Mouse (Mus musculus) brown adipose tissue, adult 24 weeks (tissue): Measurements from ENCODE around the gene Pdcd1lg2. TPM values are rescaled to one million over a fixed set of nuclear protein-coding genes. Genes with fewer than 3 reads are reported as not detected.

Experiments
- H3K27ac ChIP-seq: fragments of 200-500 bp; replicated peaks from 2 replicates; pipeline ENCODE4 v1.5.1; 2012; ENCODE audit warnings: low read depth, mild to moderate bottlenecking, low read length
- H3K4me1 ChIP-seq: fragments of 200-500 bp; 2 replicates; pipeline ENCODE4 v1.6.1; 2012; ENCODE audit warnings: low read length, mixed read lengths; ENCODE audit not compliant: control insufficient read depth, insufficient read depth, insufficient read length
- H3K4me3 ChIP-seq: fragments of 200-500 bp; 2 replicates; pipeline ENCODE4 v1.5.1; 2012; ENCODE audit warnings: low read depth, mild to moderate bottlenecking, low read length, moderate library complexity; ENCODE audit not compliant: insufficient read depth
- polyA plus RNA-seq: library from polyadenylated mRNA; stranded (reverse); fragments of >200 nt; gene quantifications from 2 replicates; pipeline ENCODE4 v1.2.4, GENCODE M21; 2012; ENCODE audit not compliant: missing spikeins, insufficient read depth, insufficient read length

Pdcd1lg2 gene
- polyA plus RNA-seq, 1 experiment: not detected

DNA sequence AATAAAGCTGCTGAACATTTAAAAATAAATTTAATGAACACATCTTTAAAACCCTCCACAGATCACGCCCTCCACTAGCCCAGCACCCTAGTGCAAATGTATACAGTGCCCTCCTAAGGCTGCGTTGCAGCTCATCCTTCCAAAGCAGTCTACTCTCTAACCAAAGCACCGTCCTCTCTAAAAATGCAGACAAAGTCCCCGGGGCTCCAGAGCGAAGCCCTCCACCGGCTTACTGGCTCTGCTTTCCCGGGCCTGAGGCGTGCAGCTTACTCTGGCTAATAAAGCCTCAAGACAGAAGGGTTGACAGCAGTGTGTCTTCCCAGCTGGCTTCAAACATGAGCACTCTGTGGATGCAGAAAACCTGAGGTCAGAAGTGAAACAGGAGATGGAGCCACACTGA lies 9.7 kb downstream of the Pdcd1lg2 start:
- H3K4me1 ChIP-seq: peaks cover 15% of the 10 kb centered on the region
- peak overlapping the region; percentile 26 for H3K27ac ChIP-seq
- no peak overlapping the region for H3K4me3 ChIP-seq

DNA sequence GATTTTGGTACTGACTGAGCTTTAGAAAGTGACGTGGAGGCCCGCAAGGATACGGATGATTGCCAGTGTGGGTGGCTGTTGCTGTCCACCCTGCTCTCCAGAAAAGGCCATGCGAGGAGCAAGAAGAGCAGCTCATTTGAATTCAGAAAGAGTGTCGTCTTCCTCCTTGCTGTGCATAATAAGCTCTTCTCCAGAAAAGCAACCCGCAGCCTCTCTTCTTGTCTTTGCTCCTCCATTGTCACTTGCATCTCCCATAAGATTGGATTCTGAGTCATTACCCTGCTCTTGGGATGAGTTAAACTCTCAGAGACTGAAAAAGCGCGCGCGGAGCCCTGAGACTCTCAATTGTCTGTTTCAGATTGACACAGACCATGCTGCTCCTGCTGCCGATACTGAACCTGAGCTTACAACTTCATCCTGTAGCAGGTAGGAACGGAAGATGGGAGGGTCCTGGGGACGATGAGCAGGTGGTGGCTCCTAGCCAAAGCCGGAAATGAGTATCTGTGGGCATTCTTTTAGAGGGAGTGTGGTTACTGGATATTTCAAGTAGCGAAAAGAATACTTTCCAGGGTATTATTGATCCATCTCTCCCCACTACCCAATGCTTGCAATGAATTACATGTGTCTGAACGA lies 11.4 kb downstream of the Pdcd1lg2 start:
- Histone ChIP-seq H3K27ac (no peak overlapping the region), H3K4me3 (no peak overlapping the region), H3K4me1 (peaks cover 15% of the 10 kb centered on the region)

DNA sequence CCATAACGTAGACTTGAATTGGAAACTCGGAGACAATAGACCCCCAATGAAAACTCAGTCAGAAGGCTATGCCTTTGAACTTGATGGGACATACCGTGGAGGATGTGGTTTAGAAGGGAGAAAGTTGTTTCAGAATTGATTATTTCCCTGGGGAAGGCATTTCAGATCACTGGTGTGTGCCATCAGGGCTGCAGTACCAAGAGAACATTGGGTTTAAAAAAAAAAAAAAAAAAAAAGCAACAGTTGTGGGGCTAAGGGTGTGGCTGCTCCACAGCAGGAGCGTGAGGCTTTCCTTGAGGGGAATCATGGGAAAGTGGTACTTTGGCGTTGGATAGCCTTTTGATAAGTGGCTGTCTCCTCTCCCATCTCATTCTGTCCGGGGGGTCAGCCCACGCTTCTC lies 12.1 kb downstream of the Pdcd1lg2 start:
- Histone ChIP-seq H3K4me3 (no peak overlapping the region), H3K27ac (no peak overlapping the region), H3K4me1 (peaks cover 11% of the 10 kb centered on the region)

DNA sequence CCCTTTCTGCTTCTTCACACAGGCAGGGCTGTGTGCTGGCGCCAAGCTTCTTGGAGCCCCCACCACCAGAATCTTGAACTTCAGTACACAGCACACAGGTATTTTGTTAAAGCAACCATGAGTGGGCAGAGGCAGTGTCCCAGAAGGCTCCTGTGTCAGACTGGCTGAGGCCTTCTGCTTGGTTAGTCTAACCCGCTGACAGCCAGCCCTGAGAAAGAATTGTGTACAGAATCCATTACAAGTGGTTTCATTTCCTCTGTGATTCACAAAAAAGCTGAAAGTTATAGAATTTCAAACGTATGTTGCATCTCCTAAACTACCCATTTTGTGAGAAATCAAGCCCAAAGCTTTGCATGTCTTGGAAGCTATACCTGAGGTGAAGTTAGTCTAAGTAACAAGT lies 19.8 kb downstream of the Pdcd1lg2 start:
- Histone ChIP-seq H3K4me3 (no peak overlapping the region), H3K27ac (no peak overlapping the region), H3K4me1 (no peaks in the 10 kb centered on the region)

DNA sequence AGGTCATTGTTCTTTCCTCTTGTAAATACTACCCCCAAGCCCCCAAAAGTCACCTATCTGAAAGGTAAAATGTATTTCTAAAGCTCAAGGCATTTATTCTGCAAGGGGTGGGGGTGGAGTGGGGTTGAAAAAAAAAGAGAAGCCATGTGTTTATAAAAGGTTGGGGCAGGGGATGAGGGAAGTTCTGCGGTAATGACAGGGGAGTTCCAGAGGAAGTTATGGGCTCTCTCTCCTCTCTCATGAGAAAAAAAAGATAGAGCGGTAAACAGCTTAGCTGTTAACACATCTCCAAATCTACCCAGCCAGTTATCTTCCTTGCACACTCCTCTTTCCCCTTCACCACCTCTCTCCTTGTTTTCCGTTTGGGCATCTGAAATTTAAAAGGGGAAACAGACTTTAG lies 20.2 kb downstream of the Pdcd1lg2 start:
- no peak overlapping the region for H3K4me3 ChIP-seq
- no peaks in the 10 kb centered on the region for H3K4me1 ChIP-seq
- H3K27ac ChIP-seq: no peak overlapping the region

DNA sequence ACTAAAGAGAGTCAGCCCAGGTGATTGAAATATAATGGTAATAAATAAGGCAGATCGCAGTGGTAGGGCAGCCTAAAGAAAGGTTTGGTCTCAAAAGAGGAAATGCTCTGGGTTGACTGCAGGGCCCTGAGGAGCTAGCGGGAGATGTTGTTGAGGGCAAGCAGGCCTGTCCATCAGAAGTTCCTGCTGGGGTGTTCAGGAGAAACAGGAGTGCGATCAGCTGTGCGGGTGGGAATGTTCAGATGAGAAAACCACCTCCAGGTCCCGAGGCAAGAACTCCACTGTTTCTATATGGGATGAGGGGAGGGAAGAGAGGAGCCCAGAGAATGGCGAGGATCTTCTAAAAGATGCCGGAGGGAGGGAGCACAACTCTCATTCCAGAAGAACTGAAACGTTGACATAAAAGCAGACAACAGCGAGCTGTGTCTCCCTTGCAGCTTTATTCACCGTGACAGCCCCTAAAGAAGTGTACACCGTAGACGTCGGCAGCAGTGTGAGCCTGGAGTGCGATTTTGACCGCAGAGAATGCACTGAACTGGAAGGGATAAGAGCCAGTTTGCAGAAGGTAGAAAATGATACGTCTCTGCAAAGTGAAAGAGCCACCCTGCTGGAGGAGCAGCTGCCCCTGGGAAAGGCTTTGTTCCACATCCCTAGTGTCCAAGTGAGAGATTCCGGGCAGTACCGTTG lies 26.2 kb downstream of the Pdcd1lg2 start:
- 0 out of 2 replicates have a peak overlapping the region, but pooled peaks have one; percentile 3 for H3K27ac ChIP-seq

DNA sequence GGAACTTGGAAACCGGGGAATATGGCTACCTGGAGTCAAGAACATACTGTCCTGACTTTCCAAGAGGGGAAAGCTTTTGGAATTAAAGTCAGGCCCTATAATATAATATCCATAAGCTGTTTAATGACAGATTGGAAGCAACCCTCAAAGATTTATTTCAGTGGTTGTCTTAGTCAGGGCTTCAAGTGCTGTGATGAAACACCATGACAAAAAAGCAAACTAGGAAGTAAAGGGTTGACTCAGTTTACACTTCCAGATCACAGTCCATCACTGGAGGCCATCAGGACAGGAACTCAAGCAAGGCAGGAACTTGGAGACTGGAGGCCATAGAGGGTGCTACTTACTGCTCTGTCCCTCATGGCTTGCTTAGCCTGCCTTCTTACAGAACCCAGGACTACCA lies 27.1 kb downstream of the Pdcd1lg2 start:
- H3K27ac ChIP-seq: no peak overlapping the region
- peaks cover 10% of the 10 kb centered on the region for H3K4me1 ChIP-seq
- no peak overlapping the region for H3K4me3 ChIP-seq

More for the DNA sequence above, 26.2 kb downstream of the Pdcd1lg2 start:
- peaks cover 10% of the 10 kb centered on the region for H3K4me1 ChIP-seq
- H3K4me3 ChIP-seq: no peak overlapping the region

DNA sequence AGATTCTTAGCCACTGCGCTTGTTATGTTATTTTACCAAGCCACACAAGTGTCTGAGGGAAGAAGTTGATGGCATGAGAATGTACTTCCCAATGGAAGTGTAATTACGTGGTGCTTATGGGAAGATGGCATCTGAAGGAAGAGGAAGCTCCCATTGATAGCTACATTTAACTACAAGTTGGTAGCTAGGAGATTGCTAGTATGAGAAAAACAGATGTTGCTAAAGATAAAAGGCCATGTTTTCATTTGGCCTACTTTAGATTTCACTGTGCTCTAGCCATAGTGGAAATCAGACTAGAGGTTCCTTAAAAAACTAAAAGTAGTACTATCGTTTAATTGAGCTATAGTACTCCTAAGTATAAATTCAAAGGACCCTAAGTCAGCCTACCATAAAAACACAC lies 28.5 kb downstream of the Pdcd1lg2 start:
- Histone ChIP-seq H3K4me3 (no peak overlapping the region), H3K27ac (no peak overlapping the region), H3K4me1 (peaks cover 10% of the 10 kb centered on the region)

DNA sequence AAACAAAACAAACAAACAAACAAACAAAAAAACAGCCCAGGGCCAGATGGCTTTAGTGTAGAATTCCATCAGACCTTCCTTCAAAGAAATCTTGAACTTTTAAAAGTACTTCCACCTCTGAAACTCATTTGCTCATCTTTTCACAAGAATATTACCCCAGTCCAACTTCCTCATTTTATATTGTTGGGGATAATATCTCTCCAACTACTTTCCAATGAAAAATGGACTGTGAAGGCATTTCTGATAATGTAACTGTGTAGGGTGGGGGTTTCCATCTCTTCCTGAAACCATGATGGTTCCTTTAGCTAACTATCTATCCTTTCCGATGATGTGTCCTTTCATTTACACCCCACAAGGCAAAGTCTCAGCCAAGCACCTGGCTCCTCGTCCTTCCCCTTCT lies 31.8 kb downstream of the Pdcd1lg2 start:
- Histone ChIP-seq H3K4me3 (no peak overlapping the region), H3K4me1 (peaks cover 6% of the 10 kb centered on the region), H3K27ac (no peak overlapping the region)

DNA sequence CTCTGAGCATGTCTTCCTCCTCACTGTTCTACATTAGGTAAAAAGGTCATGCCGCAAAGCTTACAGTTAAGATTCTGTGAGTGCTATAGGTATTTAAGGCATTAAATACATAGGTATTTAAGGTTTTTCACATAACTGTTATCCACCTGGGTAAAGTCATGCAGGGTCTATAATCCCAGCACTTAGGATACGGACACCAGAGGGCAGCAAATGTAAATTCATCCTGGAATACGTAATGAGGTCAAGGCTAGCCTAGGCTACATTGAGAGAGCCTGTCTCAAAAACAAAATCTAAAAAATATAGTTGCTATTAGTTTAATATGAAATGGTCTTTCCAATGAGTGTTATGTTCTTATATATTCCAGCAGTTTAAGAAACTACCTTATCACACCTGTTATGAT lies 33.6 kb downstream of the Pdcd1lg2 start:
- H3K27ac ChIP-seq: no peak overlapping the region
- peaks cover 2% of the 10 kb centered on the region for H3K4me1 ChIP-seq
- H3K4me3 ChIP-seq: no peak overlapping the region

DNA sequence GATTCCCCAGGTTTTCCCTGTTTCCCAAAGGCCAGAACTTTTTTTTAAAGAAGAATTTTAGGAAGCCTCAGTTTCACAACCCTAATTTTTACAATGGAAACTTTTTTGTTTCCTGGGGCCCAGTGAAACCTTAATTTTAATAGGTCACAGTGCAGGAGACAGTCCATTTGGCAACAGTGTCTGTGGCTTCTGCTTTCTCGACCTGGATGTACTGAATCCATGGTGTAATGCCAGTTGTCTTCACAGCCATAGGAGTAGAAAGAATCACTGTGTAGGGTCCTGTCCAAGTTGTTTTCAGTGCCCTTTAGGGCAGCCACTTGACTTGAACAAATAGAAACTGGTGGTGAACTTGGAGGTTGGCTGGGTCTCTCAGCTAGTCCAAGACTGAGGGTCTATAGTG lies 37.7 kb downstream of the Pdcd1lg2 start:
- H3K4me1 ChIP-seq: no peaks in the 10 kb centered on the region; the same call in 1 of the 2 replicates
- H3K27ac ChIP-seq: 0 out of 2 replicates have a peak overlapping the region, but pooled peaks have one; percentile 24

DNA sequence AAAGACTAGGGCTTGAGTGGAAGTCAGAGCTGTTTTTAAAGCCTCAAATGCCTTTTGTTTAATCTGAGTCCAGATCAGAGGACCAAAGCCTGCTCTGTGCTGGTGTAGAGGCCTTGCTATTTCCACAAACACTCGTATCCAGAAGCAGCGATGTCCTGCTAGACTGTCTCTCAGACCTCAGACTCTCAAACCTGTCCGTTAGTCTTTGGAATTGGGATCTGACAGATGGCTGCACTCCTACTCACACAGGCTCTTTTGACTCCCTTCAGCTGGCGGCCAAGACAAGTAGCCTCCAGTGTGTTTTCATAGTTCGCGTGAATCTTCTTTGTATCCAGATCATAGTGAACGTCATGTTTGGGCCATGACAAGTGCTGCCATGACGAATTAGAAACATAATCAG lies 39.7 kb downstream of the Pdcd1lg2 start:
- H3K4me3 ChIP-seq: no peak overlapping the region
- no peak overlapping the region for H3K27ac ChIP-seq
- no peaks in the 10 kb centered on the region; the same call in 1 of the 2 replicates for H3K4me1 ChIP-seq

More for the DNA sequence above, 37.7 kb downstream of the Pdcd1lg2 start:
- H3K4me3 ChIP-seq: no peak overlapping the region

DNA sequence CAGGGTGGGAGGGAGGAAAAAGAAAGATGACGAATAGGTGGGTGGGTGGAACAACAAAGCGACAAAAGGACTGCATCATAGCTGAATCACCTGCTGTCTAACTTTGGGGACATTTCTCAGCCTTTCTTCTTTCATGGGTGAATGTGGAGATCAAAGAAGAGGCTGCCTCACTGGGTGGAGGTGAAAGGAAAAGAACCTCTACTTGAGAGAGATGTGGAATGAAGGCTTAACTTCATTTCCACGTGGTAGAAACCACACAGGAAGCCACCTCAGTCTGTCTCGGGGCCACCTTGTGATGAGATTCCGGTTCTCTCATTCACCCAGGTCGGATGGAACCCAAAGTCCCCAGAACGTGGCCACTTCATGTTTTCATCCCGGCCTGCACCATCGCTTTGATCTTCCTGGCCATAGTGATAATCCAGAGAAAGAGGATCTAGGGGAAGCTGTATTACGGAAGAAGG lies 43.5 kb downstream of the Pdcd1lg2 start:
- Histone ChIP-seq H3K4me3 (no peak overlapping the region), H3K27ac (no peak overlapping the region), H3K4me1 (no peaks in the 10 kb centered on the region)

DNA sequence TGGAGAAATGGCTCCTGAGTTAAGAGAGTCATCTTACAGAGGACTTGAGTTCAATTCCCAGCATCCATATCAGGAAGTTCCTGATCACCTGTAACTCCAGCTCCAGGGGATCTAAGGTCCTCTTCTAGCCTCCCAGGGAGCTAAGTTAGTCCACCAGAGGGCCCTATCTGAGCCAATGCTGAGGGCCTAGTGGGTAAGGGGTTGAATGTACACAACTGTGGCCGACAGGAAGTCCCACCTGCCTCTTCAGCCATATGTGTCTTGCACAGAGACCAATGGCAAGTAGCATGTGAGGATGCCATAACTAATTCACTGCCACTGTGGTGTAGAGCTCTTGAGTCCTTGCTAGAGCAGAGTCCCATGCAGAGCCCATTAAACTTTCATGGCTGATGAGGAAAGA lies 44.4 kb downstream of the Pdcd1lg2 start:
- H3K4me1 ChIP-seq: no peaks in the 10 kb centered on the region
- no peak overlapping the region for H3K27ac ChIP-seq
- no peak overlapping the region for H3K4me3 ChIP-seq

DNA sequence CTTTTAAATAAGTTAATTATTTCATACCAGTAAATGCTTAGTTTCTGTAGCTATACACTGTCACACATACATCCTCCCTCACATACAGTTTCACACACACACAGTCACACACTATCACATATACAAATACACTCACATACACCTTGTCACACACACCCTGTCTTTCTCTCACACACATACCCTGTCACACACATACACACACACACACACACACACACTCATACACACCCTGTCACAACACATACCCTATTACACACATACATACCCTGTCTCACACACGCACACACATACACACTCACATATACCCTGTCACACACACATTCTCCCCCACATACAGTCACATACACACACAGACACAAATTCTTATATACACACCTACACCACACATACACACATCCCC lies 47.3 kb downstream of the Pdcd1lg2 start:
- H3K27ac ChIP-seq: no peak overlapping the region
- peaks cover 8% of the 10 kb centered on the region; the same call in 1 of the 2 replicates for H3K4me1 ChIP-seq
- H3K4me3 ChIP-seq: no peak overlapping the region

DNA sequence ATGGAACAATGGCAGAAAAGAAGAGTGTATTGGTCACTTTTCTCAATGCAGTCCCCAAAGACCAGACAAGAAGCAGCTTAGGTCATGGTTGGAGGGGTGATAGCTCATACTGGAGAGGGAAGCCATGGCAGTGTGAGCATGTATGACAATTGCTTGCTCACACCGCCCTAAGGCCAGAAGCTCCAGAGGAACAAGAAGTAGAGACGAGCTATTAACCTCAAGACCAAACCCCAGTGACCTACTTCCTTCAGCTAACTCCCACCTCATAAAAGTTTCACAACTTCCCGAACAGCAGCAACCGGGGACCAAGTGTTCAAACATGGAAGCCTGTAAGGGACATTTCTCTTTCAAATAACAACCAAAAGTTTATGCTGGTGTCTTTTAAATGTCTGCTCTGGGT lies 51.7 kb downstream of the Pdcd1lg2 start:
- H3K4me3 ChIP-seq: no peak overlapping the region
- no peak overlapping the region for H3K27ac ChIP-seq
- peaks cover 11% of the 10 kb centered on the region; the same call in 1 of the 2 replicates for H3K4me1 ChIP-seq
